Mouse (Mus musculus) thymus, adult 2 months (tissue): ENCODE results near the gene Plekho2. TPM values are rescaled to one million over a fixed set of nuclear protein-coding genes. Genes with fewer than 3 reads are reported as not detected.
A peak's percentile ranks its signal among the peaks of the same experiment; 100 is the strongest.

ENCODE experiments used
- DNase-seq: peaks from one replicate; pipeline ENCODE4 v3.0.0; 2021
- H3K27ac ChIP-seq: fragments of 200-500 bp; 2 replicates; pipeline ENCODE4 v1.5.1; 2012; ENCODE audit warnings: low read length, control low read depth; ENCODE audit not compliant: control insufficient read depth, insufficient read depth
- H3K27me3 ChIP-seq: fragments of 200-500 bp; 2 replicates; pipeline ENCODE4 v1.6.1; 2012; ENCODE audit warnings: mild to moderate bottlenecking, low read length, moderate library complexity, mixed read lengths; ENCODE audit not compliant: control insufficient read depth, insufficient read depth
- H3K36me3 ChIP-seq: fragments of 200-500 bp; 2 replicates; pipeline ENCODE4 v1.6.1; 2012; ENCODE audit warnings: mild to moderate bottlenecking, low read length, moderate library complexity; ENCODE audit not compliant: control insufficient read depth, insufficient read depth
- H3K4me1 ChIP-seq: fragments of 200-500 bp; replicated peaks from 2 replicates; pipeline ENCODE4 v1.6.1; 2012; ENCODE audit warnings: low read length; ENCODE audit not compliant: control insufficient read depth, insufficient read depth
- H3K4me3 ChIP-seq: fragments of 200-500 bp; 2 replicates; pipeline ENCODE4 v1.5.1; 2012; ENCODE audit warnings: mild to moderate bottlenecking, low read length, control low read depth, moderate library complexity; ENCODE audit not compliant: control insufficient read depth, insufficient read depth
- CTCF ChIP-seq: fragments of 200-500 bp; IDR thresholded peaks from 2 replicates; pipeline ENCODE4 v1.5.1; 2012; ENCODE audit warnings: mild to moderate bottlenecking, control low read depth, low read length, moderate library complexity, borderline replicate concordance; ENCODE audit not compliant: control insufficient read depth, poor library complexity, insufficient read depth; ENCODE audit errors: extremely low read depth
- POLR2A ChIP-seq: fragments of 200-500 bp; IDR thresholded peaks from 2 replicates; pipeline ENCODE4 v1.6.1; 2012; ENCODE audit warnings: mild to moderate bottlenecking, low read length, control low read depth, moderate library complexity; ENCODE audit not compliant: control insufficient read depth, poor library complexity, insufficient read depth; ENCODE audit errors: extremely low read depth
- WGBS: fragments of 180-500 bp; shearing (Covaris S2); methylation state at CpG from one replicate; pipeline ENCODE4 v1.1.7; 2018; 5-methylcytosine and 5-hydroxymethylcytosine counted together
- polyA plus RNA-seq: library from polyadenylated mRNA; depleted of rRNA; stranded (reverse); fragments of >200 nt; gene quantifications from 2 replicates; pipeline ENCODE4 v1.2.3, GENCODE M21; 2012

The Plekho2 gene
- polyA plus RNA-seq, 1 experiment, result 38.8 TPM

GRCm38 (mm10) chr9:65600951-65601350 lies 21.1 kb upstream of the Plekho2 start:
- Histone ChIP-seq H3K4me3 (no peak overlapping the region), H3K36me3 (no peaks in the 10 kb centered on the region; the same call in 1 of the 2 replicates), H3K4me1 (peaks cover 2% of the 10 kb centered on the region; the same call in 1 of the 2 replicates), H3K27me3 (no peaks in the 10 kb centered on the region), H3K27ac (no peak overlapping the region)
- no peak for TF ChIP-seq POLR2A
- TF ChIP-seq CTCF, result no peak
- WGBS, result 83% methylated on average over 2 of the region's 2 CpGs
- DNase-seq, result no peak

- DNase-seq, result peak; percentile 50
- no peak overlapping the region for H3K4me3 ChIP-seq
- peaks cover 8% of the 10 kb centered on the region; the same call in 1 of the 2 replicates for H3K36me3 ChIP-seq
- WGBS, result 54% methylated on average over 7 of the region's 11 CpGs
- no peaks in the 10 kb centered on the region for H3K4me1 ChIP-seq
- no peak overlapping the region for H3K27ac ChIP-seq
- TF ChIP-seq CTCF (no peak), POLR2A (no peak)
- no peaks in the 10 kb centered on the region for H3K27me3 ChIP-seq
These were observed 19.0 kb upstream of the Plekho2 start for GRCm38 (mm10) chr9:65598765-65599249.

- H3K4me1 ChIP-seq, result peaks cover 8% of the 10 kb centered on the region
- DNase-seq, result no peak
- peaks cover 8% of the 10 kb centered on the region; the same call in 1 of the 2 replicates for H3K36me3 ChIP-seq
- H3K27ac ChIP-seq, result no peak overlapping the region
- H3K27me3 ChIP-seq, result no peaks in the 10 kb centered on the region
- WGBS, result 97% methylated on average over 9 of the region's 9 CpGs
- TF ChIP-seq CTCF, result no peak
- TF ChIP-seq POLR2A, result no peak
- no peak overlapping the region for H3K4me3 ChIP-seq
These were observed 13.8 kb upstream of the Plekho2 start for GRCm38 (mm10) chr9:65593596-65593995.

- DNase-seq, result no peak
- WGBS, result 98% methylated on average over 3 of the region's 3 CpGs
- peaks cover 8% of the 10 kb centered on the region; the same call in 1 of the 2 replicates for H3K36me3 ChIP-seq
- peaks cover 13% of the 10 kb centered on the region for H3K4me1 ChIP-seq
- no peak overlapping the region for H3K27ac ChIP-seq
- no peaks in the 10 kb centered on the region for H3K27me3 ChIP-seq
- no peak for TF ChIP-seq POLR2A
- no peak for TF ChIP-seq CTCF
- no peak overlapping the region for H3K4me3 ChIP-seq
These were observed 12.9 kb upstream of the Plekho2 start for GRCm38 (mm10) chr9:65592721-65593120.

- TF ChIP-seq CTCF (0 out of 2 replicates have a peak, but pooled peaks have one; percentile 30), POLR2A (no peak)
- no peak for DNase-seq
- H3K36me3 ChIP-seq, result no peaks in the 10 kb centered on the region
- no peak overlapping the region for H3K4me3 ChIP-seq
- peaks cover 24% of the 10 kb centered on the region for H3K4me1 ChIP-seq
- 97% methylated on average over 3 of the region's 3 CpGs for WGBS
- H3K27me3 ChIP-seq, result no peaks in the 10 kb centered on the region
- no peak overlapping the region for H3K27ac ChIP-seq
These were observed 9.3 kb upstream of the Plekho2 start for GRCm38 (mm10) chr9:65589091-65589490.

GRCm38 (mm10) chr9:65587573-65588358 lies 7.9 kb upstream of the Plekho2 start:
- under 1% methylated on average over 64 of the region's 64 CpGs for WGBS
- DNase-seq, result peak; percentile 41
- TF ChIP-seq CTCF, result no peak
- TF ChIP-seq POLR2A, result 0 out of 2 replicates have a peak, but pooled peaks have one; percentile 36
- Histone ChIP-seq H3K27me3 (no peaks in the 10 kb centered on the region), H3K4me1 (peaks cover 24% of the 10 kb centered on the region), H3K27ac (no peak overlapping the region), H3K4me3 (peak overlapping the region; percentile 50), H3K36me3 (no peaks in the 10 kb centered on the region)
